Mouse (Mus musculus) frontal cortex, postnatal 14 days (tissue): ENCODE results near the gene Nfkb2.

Experiments
- DNase-seq, 2 experiments: peaks; one replicate each; pipeline ENCODE4 v3.0.0; 2022; ENCODE audit warnings: low spot score in 2 of 2

The Nfkb2 gene

DNA sequence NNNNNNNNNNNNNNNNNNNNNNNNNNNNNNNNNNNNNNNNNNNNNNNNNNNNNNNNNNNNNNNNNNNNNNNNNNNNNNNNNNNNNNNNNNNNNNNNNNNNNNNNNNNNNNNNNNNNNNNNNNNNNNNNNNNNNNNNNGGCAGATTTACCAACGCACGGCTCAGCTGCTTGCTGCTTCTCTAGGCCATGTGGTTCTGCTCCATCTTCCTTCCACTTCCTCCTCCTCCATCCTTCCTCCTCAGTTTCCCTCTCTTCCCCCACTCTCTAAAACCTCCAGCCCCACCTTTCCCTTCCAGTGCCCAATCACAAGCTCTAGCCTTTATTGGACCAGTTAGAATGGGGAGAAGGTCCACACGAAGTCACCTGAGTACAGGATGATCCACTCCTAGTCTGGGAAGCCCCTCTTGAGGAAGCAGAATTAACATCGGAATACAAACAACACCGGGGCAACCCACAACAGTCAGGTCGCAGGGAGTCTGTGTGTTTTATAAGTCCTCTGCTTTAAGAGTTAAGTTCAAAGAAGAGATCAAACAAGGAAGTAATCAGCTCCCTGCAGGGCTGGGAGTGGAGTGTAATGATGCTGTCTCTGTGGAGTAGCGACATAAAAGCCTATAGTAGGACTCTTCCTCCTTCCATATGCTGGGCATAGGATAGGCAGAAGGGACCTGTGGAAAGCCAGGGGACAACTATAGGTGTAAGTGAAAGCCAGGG, 40.7 kb downstream of the Nfkb2 start:
- DNase-seq, result no peak

DNA sequence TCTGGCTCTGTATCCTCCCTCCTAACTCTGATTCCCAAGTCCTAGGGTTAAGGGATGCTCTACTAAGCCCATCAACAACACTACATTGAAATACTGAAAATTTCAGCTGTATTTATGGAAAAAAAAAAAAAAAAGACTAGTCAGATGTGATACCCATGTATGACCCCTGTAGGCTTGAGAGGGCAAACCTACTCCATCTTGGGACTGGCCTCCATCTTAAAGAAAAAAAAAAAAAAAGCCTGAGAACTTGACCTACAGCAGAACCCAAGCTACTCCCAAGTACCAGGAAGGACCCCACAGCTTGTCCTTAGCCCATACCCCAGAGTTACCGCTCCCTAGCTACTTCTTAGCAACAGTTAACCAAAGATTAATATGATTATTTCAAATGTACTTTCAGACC, 43.0 kb downstream of the Nfkb2 start:
- no peak for DNase-seq

DNA sequence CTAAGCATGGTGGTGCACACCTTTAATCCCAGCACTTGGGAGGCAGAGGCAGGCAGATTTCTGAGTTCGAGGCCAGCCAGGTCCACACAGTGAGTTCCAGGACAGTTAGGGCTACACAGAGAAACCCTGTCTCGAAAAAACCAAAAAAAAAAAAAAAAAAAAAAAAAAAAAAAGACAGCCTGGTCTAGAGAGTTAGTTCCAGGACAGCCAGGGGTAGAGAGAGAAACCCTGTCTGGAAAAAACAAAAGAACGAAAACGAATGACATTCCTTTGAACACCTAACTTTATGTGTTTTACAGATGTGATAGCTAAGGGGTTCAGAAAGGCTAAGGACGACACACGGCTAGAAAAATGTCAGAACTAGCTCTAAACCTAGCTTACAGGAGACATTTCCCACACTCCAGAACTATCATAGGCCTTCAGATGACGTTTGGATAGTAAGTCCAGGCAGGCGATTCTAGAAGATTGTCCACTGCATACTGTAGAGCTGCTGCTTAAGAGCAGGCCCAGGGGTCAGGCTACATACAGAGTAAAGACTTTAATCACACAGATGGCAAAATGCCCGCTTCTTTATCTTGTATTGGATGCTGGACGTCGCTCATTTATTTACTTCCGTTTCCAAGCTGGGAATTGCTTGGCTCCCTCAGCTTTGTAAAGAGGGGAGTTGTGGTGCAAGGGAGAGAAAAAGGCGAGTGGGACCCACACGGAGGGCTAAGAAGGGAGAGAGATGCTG, 44.0 kb downstream of the Nfkb2 start:
- no peak for DNase-seq

DNA sequence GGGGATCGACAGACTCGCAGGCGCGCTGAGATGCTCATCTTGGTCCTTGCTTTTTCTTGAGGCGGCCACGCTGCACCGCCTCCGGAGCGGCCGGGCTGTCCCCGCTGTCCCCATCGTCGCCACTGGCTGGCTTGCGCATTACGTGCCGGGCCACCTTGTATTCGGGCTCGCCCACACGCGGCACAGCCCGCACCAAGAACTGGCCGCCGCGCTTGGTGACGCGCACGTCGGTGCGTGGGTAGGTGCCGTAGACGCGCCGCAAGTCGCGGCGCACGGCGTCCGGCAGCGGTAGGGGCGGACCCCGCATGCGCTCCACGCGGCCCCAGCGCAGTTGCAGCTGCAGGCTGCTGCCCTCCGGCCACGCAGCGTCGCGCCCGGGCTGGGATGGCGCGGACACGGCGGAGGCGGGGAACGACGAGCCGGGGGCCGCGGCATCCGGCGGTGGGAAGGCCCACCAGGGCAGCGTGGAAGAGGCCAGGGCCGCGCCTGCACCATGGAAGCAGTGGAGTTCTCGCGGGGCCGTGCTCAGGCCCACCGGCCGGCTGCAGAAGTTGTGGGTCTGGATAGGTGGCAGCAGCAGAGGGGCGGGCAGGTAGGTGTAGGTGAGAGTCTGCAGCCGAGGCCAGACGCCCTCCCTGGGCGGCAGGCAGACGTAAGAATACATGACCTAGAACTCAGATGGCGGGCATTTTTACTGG, 44.8 kb downstream of the Nfkb2 start:
- DNase-seq, result peak; percentile 82 to 84

DNA sequence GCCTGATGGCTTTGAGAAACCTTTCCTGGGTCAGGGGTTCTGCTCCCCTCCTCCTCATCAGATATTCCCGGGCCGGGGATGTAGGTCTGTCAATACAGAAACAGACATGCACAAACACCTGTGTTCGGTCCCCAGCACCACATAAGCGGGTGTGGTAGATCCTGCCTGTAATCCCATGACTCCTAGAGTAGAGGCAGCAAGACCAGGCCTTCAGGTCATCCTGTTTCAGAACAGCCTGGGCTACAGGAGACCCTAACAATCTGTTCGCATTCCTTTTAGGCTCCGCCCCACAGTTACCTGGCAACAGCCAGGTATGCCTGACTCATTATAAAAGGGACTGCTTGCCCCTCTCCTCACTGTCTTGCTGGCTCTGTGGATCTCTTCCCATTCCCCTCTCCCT, 45.4 kb downstream of the Nfkb2 start:
- DNase-seq, result no peak

DNA sequence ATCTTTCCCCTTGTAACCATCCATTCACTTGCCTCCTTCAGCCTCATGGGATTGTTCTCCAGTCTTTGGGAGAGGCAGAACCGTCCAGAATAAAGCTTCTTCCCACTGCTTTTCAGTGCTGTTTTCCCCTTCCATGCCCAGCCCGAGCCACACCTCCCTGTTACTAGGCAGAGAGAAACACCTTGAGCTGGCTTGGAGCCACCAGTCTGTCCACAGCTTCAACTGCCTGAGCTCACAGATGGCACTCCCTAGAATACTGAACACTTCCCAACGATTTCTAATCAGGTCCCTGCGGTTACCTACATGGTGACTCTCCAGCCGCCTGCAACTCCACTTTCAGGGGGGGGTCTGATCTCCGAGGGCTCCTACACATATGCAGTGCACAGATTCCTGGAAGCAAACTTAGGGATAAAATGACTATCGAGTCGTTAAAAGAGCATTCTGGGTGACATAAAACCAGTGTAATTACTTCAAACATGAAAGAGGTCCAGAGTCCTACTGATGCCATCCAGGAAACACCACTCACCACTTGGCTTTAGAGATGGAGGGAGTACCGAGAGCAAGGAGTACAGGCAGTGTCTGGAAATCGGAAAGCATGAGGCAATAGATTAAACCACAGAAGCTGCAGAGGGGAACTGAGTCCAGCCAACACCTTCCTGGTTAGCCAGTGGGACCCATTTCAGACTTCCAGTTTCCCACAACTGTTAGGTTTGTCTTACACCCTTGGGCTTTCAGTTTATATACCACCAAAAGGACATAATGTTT, 46.2 kb downstream of the Nfkb2 start, which contains the start of gene 2310034G01Rik:
TSS of gene 2310034G01Rik (minus strand) at position 135 of the 765 bp plus-strand sequence.
- no peak for DNase-seq

DNA sequence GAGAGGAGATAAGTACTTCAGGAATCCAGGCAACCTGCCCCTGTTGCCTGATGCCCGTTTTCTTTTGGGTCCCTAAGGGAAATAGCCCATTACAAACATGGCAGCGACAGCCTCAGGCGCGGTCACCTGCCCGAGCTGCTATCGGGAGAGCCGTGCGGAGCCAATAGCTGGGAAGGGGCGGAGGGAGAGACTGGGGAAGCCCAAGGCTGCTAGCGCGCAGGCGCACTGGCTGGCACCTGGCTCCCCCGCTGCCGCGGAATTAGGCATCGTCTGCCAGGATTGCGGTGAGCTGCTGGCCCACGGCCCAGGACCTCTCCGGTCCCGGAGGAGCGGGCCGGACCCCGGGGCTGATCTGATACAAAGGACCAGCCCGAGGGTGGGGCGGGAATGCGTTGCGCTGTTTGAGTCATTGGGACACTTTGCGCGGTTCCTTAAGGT, 52.6 kb downstream of the Nfkb2 start:
- DNase-seq, result peak; percentile 79 to 82

DNA sequence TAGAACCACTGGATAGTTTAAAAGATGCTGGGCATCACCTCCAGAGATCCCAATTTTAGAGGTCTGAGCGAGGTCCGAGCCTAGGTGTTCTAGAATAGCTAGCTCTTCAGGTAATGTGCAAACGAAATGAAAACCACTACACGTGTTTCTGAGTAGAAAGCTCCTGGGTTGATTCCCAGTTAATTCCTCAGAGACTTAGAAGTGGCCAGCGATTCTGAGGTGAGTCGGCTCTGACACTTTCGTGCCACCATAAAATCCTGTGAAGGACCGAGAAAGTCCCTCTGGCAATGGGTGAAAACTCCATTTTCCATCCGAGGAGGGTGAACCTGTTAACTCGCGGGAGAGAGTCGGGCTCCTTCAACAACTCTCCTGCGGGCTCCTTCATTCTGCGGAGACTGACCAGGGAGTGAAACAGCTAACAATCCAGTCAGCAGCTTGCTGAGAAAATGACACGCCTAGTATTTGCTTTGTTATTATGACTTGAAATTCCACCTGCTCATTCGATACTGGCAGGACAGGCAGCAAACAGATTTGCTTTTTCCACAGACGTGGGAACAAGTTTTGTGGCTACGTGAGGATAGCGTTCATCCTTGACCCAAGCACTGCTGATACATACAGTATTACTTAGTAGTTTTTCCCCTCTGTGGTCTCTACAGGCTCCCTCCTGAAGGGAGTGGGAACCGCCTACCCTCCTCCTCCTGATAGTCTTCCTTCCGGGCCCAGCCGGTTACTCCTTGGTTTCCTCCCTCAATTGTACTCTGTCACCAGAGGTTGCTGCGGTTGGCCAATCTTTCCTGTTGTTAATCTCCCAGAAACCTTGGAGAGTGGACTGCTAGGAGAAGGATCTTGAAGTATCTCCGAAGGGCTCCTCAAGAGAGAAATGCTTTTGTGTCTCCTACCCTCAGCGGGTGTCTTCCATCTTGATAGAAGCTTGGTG, 53.5 kb downstream of the Nfkb2 start:
- DNase-seq, result no peak

DNA sequence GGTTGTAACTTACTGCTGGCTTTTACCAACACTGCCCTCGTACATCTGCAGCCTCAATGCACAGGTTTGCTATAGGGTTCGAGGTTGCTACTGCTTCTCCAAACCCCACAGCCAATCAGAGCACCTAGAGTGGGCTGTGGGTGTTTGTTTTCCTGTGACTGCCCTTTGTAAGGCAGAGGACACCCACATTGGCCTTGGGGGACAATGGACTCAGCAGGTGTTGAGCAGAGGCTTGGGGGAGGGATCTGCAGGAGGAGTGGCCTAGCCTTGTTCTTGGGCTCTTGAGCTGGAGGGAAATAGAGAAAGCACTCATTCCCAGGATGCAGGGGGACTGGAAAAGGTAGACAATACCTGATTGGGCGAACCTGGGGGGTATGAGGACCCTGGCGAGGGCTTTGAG, 54.3 kb downstream of the Nfkb2 start:
- DNase-seq, result no peak
